Mouse (Mus musculus): ENCODE data around the gene Fbxo36. TPM values are rescaled to one million over a fixed set of nuclear protein-coding genes. Genes with fewer than 3 reads are reported as not detected.

The Fbxo36 gene
- polyA plus RNA-seq, 1 experiment from 2014 or later = 7.7 TPM

DNA sequence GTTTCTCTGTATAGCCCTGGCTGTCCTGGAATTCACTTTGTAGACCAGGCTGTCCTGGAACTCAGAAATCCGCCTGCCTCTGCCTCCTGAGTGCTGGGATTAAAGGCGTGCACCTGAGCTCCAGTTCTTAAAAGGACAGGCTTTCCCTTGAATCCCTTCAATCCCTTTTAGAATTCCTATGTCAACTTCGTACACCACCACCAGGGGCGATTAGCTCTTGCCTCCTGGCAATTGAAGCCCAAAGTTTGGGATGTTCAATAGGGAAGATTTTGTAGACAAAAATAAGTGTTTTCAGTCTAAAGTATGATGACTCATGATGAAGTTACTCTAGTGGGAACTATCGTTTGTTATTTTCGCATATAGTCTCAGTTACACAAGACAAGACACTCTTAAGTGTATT is 57.7 kb downstream of the Fbxo36 start:
- Histone ChIP-seq H3K9me3 (no peaks in the 10 kb centered on the region), H3K36me3 (no peaks in the 10 kb centered on the region), H3K9ac (no peak overlapping the region), H3K4me3 (no peak overlapping the region), H3K4me1 (no peaks in the 10 kb centered on the region), H3K27ac (no peak overlapping the region), H3K4me2 (replicated peaks) (no peak overlapping the region), H3K27me3 (no peaks in the 10 kb centered on the region)
- 79% methylated on average over 6 of the region's 6 CpGs for whole genome bisulfite sequencing
- ATAC-seq (ENCODE audit: insufficient number of reproducible peaks, insufficient read depth, low FRiP score, low TSS enrichment) = no peak

DNA sequence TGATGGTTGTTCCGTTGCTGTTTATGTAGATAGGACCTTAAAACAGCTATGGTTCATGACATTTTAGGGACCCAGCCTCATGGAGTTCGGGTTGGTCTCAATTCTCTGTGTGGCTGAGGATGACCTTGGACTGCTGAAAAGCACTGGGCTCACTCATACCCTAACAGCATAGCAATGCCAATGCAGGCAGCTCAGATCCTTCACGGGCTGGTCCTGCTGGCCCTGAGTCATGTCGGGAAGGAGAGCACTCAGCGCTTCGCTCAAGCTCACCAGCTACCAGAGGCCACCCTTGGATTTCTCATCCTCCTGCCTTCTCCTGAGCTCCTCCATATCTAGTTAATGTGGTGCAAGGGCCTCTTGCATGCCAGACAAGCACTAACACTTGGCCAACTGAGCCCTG is 59.5 kb downstream of the Fbxo36 start:
- H3K4me1 ChIP-seq = no peaks in the 10 kb centered on the region
- no peaks in the 10 kb centered on the region for H3K27me3 ChIP-seq
- H3K9me3 ChIP-seq = no peaks in the 10 kb centered on the region
- ATAC-seq (ENCODE audit: insufficient number of reproducible peaks, insufficient read depth, low FRiP score, low TSS enrichment) = no peak
- H3K4me3 ChIP-seq = no peak overlapping the region
- H3K4me2 ChIP-seq (replicated peaks) = no peak overlapping the region
- 86% methylated on average over 6 of the region's 6 CpGs for WGBS
- no peak overlapping the region for H3K27ac ChIP-seq
- H3K36me3 ChIP-seq = no peaks in the 10 kb centered on the region
- no peak overlapping the region for H3K9ac ChIP-seq

DNA sequence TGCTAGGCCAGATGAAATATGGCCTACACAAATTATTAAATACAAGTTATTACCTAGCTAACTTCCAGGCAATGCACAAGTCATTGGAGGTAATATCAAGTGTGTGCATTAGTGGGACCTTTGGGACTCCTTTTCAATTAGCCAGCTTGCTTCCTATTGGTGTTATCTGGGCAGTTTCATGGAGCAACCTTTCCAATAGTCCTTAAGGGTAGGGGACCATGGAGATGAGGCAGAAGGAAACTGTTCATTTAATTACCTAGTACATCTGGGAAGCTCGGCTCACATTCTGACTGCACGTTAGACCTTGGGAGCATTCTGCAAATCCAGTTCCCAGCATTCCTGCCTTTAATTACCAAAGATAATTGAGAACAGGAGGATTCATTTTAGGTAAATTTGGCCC is 64.8 kb downstream of the Fbxo36 start:
- no peak overlapping the region for H3K4me2 ChIP-seq (replicated peaks)
- H3K9ac ChIP-seq = no peak overlapping the region
- no peak for ATAC-seq (ENCODE audit: insufficient number of reproducible peaks, insufficient read depth, low FRiP score, low TSS enrichment)
- H3K27me3 ChIP-seq = no peaks in the 10 kb centered on the region
- WGBS = 47% methylated on average over 2 of the region's 2 CpGs
- no peaks in the 10 kb centered on the region for H3K9me3 ChIP-seq
- H3K4me3 ChIP-seq = no peak overlapping the region
- no peaks in the 10 kb centered on the region for H3K36me3 ChIP-seq
- no peak overlapping the region for H3K27ac ChIP-seq
- no peaks in the 10 kb centered on the region for H3K4me1 ChIP-seq

DNA sequence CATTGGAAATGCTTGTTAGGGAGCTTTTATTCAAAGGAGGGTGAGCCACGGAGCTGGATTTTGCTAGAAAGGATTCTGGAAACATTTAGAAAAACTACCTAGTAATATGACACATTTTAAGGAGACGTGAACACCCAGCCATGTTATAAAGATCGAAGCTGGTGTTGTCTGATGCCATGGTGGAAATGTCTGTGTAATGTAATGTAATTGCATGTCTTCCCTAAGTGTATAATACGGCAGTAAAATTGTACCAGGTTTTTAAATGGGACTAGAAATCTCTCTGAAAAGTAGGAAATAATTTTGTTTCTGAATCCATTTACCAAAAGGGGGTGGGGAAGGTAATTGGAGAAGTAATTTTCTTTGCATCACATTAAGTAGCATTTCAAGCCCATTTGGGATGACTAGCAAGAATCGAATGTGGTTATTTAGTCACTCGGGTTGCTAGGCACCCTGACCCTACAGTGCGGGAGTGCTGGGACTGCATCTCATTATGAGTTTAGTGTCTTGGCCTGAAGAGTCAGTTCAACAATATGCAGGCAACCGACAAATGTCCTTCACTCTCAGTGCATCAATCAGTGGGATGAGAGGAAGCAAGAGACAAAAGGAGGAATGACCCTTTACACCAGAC is 70.7 kb downstream of the Fbxo36 start:
- 49% methylated on average over 8 of the region's 8 CpGs for WGBS
- Histone ChIP-seq H3K4me1 (no peaks in the 10 kb centered on the region), H3K4me3 (no peak overlapping the region), H3K27me3 (no peaks in the 10 kb centered on the region), H3K4me2 (replicated peaks) (no peak overlapping the region), H3K27ac (no peak overlapping the region), H3K9me3 (no peaks in the 10 kb centered on the region), H3K36me3 (no peaks in the 10 kb centered on the region), H3K9ac (no peak overlapping the region)
- ATAC-seq (ENCODE audit: insufficient number of reproducible peaks, insufficient read depth, low FRiP score, low TSS enrichment) = no peak

DNA sequence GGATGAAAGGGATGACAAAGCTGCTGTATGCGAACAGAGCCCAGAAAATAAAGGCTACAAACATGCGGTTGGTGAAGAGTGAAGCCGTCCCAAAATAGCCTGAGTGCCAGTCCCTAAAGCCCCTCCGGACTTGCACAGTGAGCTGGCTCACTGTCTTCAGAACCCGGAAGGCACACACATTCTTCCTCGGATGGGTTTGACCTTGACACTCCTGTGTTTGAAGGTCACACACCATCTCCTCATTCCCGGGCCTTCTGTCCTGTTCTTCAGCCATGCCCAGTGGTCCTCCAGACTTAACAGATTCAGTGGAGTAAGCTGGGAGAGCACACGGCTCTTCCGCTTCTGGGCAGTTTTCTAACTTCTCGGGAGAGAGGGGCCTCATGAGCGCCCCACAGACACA is 72.9 kb downstream of the Fbxo36 start:
- Histone ChIP-seq H3K9me3 (no peaks in the 10 kb centered on the region), H3K4me1 (no peaks in the 10 kb centered on the region), H3K9ac (no peak overlapping the region), H3K4me2 (replicated peaks) (no peak overlapping the region), H3K36me3 (no peaks in the 10 kb centered on the region), H3K27ac (no peak overlapping the region), H3K27me3 (no peaks in the 10 kb centered on the region), H3K4me3 (no peak overlapping the region)
- 91% methylated on average over 11 of the region's 11 CpGs for WGBS
- ATAC-seq (ENCODE audit: insufficient number of reproducible peaks, insufficient read depth, low FRiP score, low TSS enrichment) = no peak

DNA sequence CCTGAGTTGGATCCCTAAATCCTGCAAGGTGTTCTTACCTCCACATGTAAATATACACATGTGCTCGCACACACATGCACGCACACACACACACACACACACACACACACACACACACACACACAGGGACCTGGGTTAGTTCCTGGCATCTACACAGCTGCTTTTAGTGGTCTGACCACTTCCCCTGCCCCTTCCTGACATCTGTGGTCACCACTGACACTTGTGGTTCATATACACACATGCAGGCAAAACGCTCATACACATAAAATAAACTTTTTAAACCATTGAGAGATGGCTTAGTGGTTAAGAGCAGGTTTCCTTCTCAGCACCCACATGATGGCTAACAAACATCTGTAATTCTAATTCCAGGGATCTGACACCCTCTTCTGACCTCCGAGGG is 75.4 kb downstream of the Fbxo36 start:
- Histone ChIP-seq H3K27me3 (no peaks in the 10 kb centered on the region), H3K9ac (no peak overlapping the region), H3K4me1 (no peaks in the 10 kb centered on the region), H3K9me3 (no peaks in the 10 kb centered on the region), H3K4me2 (replicated peaks) (no peak overlapping the region), H3K36me3 (no peaks in the 10 kb centered on the region), H3K27ac (no peak overlapping the region), H3K4me3 (no peak overlapping the region)
- 90% methylated on average over 4 of the region's 4 CpGs for WGBS
- no peak for ATAC-seq (ENCODE audit: insufficient number of reproducible peaks, insufficient read depth, low FRiP score, low TSS enrichment)

DNA sequence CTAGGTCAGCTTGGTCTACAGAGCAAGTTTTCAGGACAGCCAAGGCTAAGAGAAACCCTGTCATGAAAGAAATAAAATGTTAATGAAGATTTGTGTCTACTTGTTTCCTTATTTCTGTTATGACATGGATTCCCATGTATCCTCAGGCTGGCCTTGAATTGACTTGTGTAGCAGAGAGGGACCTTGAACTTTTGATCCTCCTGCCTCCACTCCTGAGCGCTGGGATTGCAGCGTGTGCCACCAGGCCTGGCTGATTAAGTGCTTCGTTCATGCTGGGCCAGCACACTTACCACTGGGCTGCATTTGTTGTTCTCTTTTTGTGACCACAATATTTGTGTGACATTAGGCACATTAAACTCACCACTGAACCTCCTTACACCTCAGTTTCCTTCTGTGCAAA is 79.2 kb downstream of the Fbxo36 start:
- no peak for ATAC-seq (ENCODE audit: insufficient number of reproducible peaks, insufficient read depth, low FRiP score, low TSS enrichment)
- Histone ChIP-seq H3K36me3 (no peaks in the 10 kb centered on the region), H3K4me3 (no peak overlapping the region), H3K4me1 (no peaks in the 10 kb centered on the region), H3K4me2 (replicated peaks) (no peak overlapping the region), H3K9ac (no peak overlapping the region), H3K27me3 (no peaks in the 10 kb centered on the region), H3K9me3 (no peaks in the 10 kb centered on the region), H3K27ac (no peak overlapping the region)
- WGBS = 83% methylated on average over 3 of the region's 3 CpGs

DNA sequence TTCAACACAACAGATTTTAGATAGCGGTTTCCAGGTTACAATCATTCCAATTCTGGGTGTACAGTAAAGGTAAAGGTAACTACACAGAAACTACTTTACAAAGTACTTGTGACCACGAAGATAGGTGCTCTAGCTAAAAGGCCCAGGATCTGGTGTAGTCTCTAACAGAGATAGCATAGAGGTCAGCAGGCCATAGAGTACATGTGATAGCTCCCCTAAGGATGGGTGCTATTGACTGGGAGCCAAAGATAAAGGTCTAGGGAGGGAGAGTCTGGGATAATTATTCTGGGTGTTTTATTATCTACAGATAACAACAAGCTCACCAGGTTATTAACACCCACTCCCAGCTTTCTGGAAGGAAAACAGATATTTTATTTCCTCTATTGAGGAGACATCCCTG is 83.8 kb downstream of the Fbxo36 start:
- 81% methylated on average over 2 of the region's 2 CpGs for WGBS
- Histone ChIP-seq H3K9me3 (no peaks in the 10 kb centered on the region), H3K4me3 (no peak overlapping the region), H3K27ac (no peak overlapping the region), H3K4me1 (no peaks in the 10 kb centered on the region), H3K4me2 (replicated peaks) (no peak overlapping the region), H3K36me3 (no peaks in the 10 kb centered on the region), H3K9ac (no peak overlapping the region), H3K27me3 (no peaks in the 10 kb centered on the region)
- ATAC-seq (ENCODE audit: insufficient number of reproducible peaks, insufficient read depth, low FRiP score, low TSS enrichment) = no peak

DNA sequence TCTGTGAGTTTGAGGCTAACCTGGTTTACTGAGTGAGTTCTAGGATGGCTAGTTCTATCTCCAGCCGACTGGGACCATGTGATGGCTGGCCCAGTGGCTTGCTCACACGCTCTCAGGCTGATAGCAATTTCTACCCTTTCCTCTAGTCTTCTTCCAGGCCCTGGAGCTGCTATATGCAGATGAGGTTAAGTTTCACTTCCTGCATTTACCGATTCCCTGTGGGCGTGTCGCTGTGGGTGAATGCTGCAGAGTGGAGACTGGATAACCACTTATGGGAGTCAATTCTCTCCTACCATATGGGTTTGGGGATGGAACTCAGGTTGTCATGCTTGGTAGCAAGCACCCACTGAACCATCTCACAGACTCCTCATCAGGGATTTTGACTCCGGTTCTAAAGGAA is 84.5 kb downstream of the Fbxo36 start:
- WGBS = 61% methylated on average over 6 of the region's 6 CpGs
- H3K4me2 ChIP-seq (replicated peaks) = no peak overlapping the region
- no peak overlapping the region for H3K9ac ChIP-seq
- H3K9me3 ChIP-seq = no peaks in the 10 kb centered on the region
- no peak for ATAC-seq (ENCODE audit: insufficient number of reproducible peaks, insufficient read depth, low FRiP score, low TSS enrichment)
- H3K4me3 ChIP-seq = no peak overlapping the region
- H3K27me3 ChIP-seq = no peaks in the 10 kb centered on the region
- H3K27ac ChIP-seq = no peak overlapping the region
- H3K4me1 ChIP-seq = no peaks in the 10 kb centered on the region
- no peaks in the 10 kb centered on the region for H3K36me3 ChIP-seq

DNA sequence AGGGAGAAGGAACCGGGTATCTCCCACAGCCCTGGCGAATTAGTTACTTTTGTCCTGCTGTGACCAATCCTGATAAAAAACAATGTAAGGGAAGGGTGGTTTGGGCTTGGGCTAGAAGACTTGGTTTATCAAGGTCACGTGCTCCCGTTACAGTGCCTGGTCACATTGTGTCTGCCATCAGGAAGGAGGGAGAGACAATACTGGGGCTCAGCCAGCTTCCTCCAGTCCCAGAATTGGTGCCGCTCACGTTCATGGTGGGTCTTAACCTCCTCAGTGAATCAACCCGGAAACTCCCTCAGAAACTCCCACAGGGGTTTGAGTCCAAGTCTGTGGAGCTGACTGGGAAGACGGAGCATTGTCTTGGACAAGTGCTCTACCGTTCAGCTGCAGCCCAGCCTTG is 86.0 kb downstream of the Fbxo36 start:
- Histone ChIP-seq H3K4me1 (no peaks in the 10 kb centered on the region), H3K4me2 (replicated peaks) (no peak overlapping the region), H3K9me3 (no peaks in the 10 kb centered on the region), H3K4me3 (no peak overlapping the region), H3K36me3 (no peaks in the 10 kb centered on the region), H3K27me3 (no peaks in the 10 kb centered on the region), H3K9ac (no peak overlapping the region), H3K27ac (no peak overlapping the region)
- 78% methylated on average over 9 of the region's 9 CpGs for WGBS
- no peak for ATAC-seq (ENCODE audit: insufficient number of reproducible peaks, insufficient read depth, low FRiP score, low TSS enrichment)

DNA sequence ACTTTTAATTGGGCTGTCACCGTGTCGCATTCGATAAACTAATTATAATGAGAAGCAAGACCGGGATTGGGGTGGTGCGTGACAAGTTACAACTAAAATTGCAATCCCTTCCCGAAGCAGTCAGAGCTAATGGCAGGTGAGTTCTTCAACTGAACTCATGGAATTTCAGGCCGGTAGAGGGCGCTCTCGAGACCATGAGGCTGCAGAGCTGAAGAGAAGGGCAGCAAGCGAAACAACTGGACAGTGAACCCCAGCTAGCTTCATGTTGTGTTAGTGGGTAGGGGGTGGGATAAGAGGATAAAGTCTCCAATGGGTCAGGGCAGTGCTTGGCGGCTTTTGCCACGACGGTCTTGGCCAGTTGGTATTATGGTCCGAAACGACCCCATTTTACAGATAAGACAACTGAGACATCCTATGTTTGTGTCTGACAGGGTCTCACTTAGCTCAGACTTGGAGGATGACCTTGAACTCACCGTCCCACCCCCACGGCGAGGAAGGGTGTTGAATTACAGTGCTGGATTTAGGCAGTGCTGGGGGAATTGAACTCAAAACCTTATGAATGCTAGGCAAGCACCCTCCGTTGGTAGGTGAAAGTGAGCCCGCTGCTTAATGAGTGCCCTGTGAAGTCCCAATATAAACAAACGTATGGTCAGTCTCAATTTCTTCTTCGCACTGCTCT is 94.0 kb downstream of the Fbxo36 start:
- Histone ChIP-seq H3K4me3 (peak overlapping the region; percentile 60), H3K9me3 (no peaks in the 10 kb centered on the region), H3K9ac (peak overlapping the region; percentile 60; the same call in 1 of the 2 replicates), H3K27me3 (peaks cover 19% of the 10 kb centered on the region), H3K4me1 (no peaks in the 10 kb centered on the region), H3K36me3 (no peaks in the 10 kb centered on the region), H3K27ac (no peak overlapping the region), H3K4me2 (replicated peaks) (peak overlapping the region; percentile 97)
- WGBS = 11% methylated on average over 22 of the region's 22 CpGs
- ATAC-seq (ENCODE audit: insufficient number of reproducible peaks, insufficient read depth, low FRiP score, low TSS enrichment) = no peak; the same call in 1 of the 2 replicates

DNA sequence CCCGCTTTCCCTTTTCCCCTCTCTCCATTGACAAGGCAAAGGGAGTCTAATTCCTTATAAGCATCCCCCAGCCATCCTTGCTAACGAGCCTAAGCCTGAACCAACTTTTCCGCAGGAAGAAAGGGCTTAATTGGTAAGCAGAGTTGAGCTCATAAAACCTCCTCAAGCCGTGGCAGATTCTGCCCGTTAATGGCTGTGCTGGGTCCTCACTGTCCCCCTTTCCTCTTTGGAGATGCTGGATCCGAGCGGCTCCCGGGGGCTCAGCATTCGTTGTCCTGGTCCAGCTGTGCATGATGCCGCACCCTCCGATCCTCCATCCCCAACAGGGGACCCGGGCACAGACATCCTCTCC is 94.5 kb downstream of the Fbxo36 start:
- Histone ChIP-seq H3K27me3 (peaks cover 19% of the 10 kb centered on the region), H3K9ac (peak overlapping the region; percentile 60), H3K4me2 (replicated peaks) (peak overlapping the region; percentile 97), H3K27ac (no peak overlapping the region), H3K9me3 (no peaks in the 10 kb centered on the region), H3K4me3 (peak overlapping the region; percentile 60), H3K36me3 (no peaks in the 10 kb centered on the region), H3K4me1 (no peaks in the 10 kb centered on the region)
- peak; percentile 76; the same call in 1 of the 2 replicates for ATAC-seq (ENCODE audit: insufficient number of reproducible peaks, insufficient read depth, low FRiP score, low TSS enrichment)
- WGBS = 1% methylated on average over 12 of the region's 12 CpGs

All from embryonic facial prominence, embryonic 12.5 days (tissue).